Mouse (Mus musculus): ENCODE measurements around the gene Parpbp. TPM values are rescaled to one million over a fixed set of nuclear protein-coding genes. Genes with fewer than 3 reads are reported as not detected.

Parpbp gene
- polyA plus RNA-seq, 1 experiment, result 1.9 TPM

DNA sequence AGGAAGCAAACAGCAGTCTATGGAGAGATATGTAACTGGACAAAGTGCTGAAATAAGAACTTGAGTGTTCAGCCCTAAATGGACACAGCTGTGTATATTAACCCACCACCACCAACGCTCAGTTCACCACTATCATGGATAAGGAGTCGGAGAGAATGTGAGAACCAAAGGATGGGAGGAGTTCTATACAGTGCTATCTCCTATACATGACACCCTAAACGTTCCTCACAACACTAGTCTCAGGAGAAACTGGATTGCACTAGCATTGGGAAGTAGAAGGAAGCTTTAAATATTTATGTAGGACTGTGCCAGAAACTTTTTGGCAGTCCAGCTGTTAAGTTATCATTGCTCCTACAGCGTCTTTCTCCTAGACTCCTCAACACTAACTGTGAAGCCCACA is 102.4 kb downstream of the Parpbp start:
- H3K4me2 ChIP-seq (ENCODE audit: low read depth), result no peak overlapping the region
- no peaks in the 10 kb centered on the region for H3K36me3 ChIP-seq (ENCODE audit: control insufficient read depth, insufficient read depth)
- H3K4me3 ChIP-seq, result no peak overlapping the region
- no peak for TF ChIP-seq POLR2A (IDR thresholded peaks at IDR 0.05; ENCODE audit: insufficient read length, low read depth)
- no peaks in the 10 kb centered on the region for H3K27me3 ChIP-seq (ENCODE audit: control insufficient read depth, insufficient read depth, insufficient read length)
- no peak overlapping the region for H3ac ChIP-seq (ENCODE audit: control insufficient read depth, insufficient read length)
- no peaks in the 10 kb centered on the region for H3K79me2 ChIP-seq (ENCODE audit: control insufficient read depth, insufficient read depth)

Other genes starting within 250 kb of the Parpbp start
- 0.07 TPM for gene Pmch, start 55.9 kb downstream of the Parpbp start, polyA plus RNA-seq (2012; fragmentation: generic; extraction: Trizol)
- gene Nup37, start 51 bp upstream of the Parpbp start, polyA plus RNA-seq (2012; fragmentation: generic; extraction: Trizol), result 11.9 TPM
- 42.2 TPM for gene Washc3, start 54.2 kb upstream of the Parpbp start, polyA plus RNA-seq (2012; fragmentation: generic; extraction: Trizol)
- gene Dram1, start 232.1 kb upstream of the Parpbp start, polyA plus RNA-seq (2012; fragmentation: generic; extraction: Trizol), result 1.7 TPM
- 4.6 TPM for gene Gnptab, start 232.2 kb upstream of the Parpbp start, polyA plus RNA-seq (2012; fragmentation: generic; extraction: Trizol)